Mouse (Mus musculus) layer of hippocampus, postnatal 25 days (tissue): Measurements from ENCODE around the gene Larp4. TPM values are rescaled to one million over a fixed set of nuclear protein-coding genes. Genes with fewer than 3 reads are reported as not detected.

Experiments
- DNase-seq, 2 experiments: peaks; one replicate each; pipeline ENCODE4 v3.0.0; 2022; ENCODE audit warnings: mixed read lengths in 2 of 2, low spot score in 1 of 2; ENCODE audit errors: extremely low spot score in 1 of 2
- total RNA-seq, 2 experiments: library from RNA; stranded (reverse); gene quantifications; 2 replicates each; pipeline ENCODE4 v1.2.3; 2021

Larp4 gene
- total RNA-seq, 2 experiments from 2014 or later: 46.1 to 52.1 TPM

- no peak for DNase-seq
Measured at GRCm38 (mm10) chr15:99999390-99999789, 29.5 kb downstream of the Larp4 start.

- no peak for DNase-seq
Measured at GRCm38 (mm10) chr15:100004677-100005273, 34.9 kb downstream of the Larp4 start.

GRCm38 (mm10) chr15:100006180-100006579 is 36.3 kb downstream of the Larp4 start:
- no peak for DNase-seq

- DNase-seq: no peak
Measured at GRCm38 (mm10) chr15:100018280-100018899, 48.5 kb downstream of the Larp4 start.

- DNase-seq: no peak
Measured at GRCm38 (mm10) chr15:100021175-100021574, 51.3 kb downstream of the Larp4 start.

GRCm38 (mm10) chr15:100022923-100023322 is 53.1 kb downstream of the Larp4 start:
- DNase-seq: peak in 1 of 2 experiments; percentile 41

GRCm38 (mm10) chr15:100025076-100025834 is 55.4 kb downstream of the Larp4 start:
- no peak for DNase-seq

GRCm38 (mm10) chr15:100028133-100028532 is 58.3 kb downstream of the Larp4 start:
- DNase-seq: no peak

- no peak for DNase-seq
Measured at GRCm38 (mm10) chr15:100029497-100029896, 59.6 kb downstream of the Larp4 start.

- no peak for DNase-seq
Measured at GRCm38 (mm10) chr15:100029900-100030299, 60.0 kb downstream of the Larp4 start.

GRCm38 (mm10) chr15:100032546-100032945 is 62.7 kb downstream of the Larp4 start:
- no peak for DNase-seq

- DNase-seq: peak; percentile 97 to 99
Measured at GRCm38 (mm10) chr15:100038470-100038971, 68.7 kb downstream of the Larp4 start, which contains the start of gene Dip2b. Gene Dip2b (plus strand): TSS chr15:100038664.

GRCm38 (mm10) chr15:100039001-100039701 is 69.3 kb downstream of the Larp4 start:
- DNase-seq: peak; percentile 31 to 40

- peak in 1 of 2 experiments; percentile 27 for DNase-seq
Measured at GRCm38 (mm10) chr15:100040541-100041266, 70.8 kb downstream of the Larp4 start.

GRCm38 (mm10) chr15:100041267-100042047 is 71.6 kb downstream of the Larp4 start:
- no peak for DNase-seq

GRCm38 (mm10) chr15:100042048-100042400 is 72.2 kb downstream of the Larp4 start:
- no peak for DNase-seq

- DNase-seq: no peak
Measured at GRCm38 (mm10) chr15:100045576-100045975, 75.7 kb downstream of the Larp4 start.

- no peak for DNase-seq
Measured at GRCm38 (mm10) chr15:100049496-100050087, 79.7 kb downstream of the Larp4 start.

- DNase-seq: no peak
Measured at GRCm38 (mm10) chr15:100050940-100051339, 81.1 kb downstream of the Larp4 start.
